Mouse (Mus musculus) cerebellum, postnatal 25 days (tissue): ENCODE results near the gene Marveld2.

Experiments used
- DNase-seq, 2 experiments: peaks; one replicate each; pipeline ENCODE4 v3.0.0; 2021; ENCODE audit warnings: mixed read lengths in 2 of 2

The Marveld2 gene

DNA sequence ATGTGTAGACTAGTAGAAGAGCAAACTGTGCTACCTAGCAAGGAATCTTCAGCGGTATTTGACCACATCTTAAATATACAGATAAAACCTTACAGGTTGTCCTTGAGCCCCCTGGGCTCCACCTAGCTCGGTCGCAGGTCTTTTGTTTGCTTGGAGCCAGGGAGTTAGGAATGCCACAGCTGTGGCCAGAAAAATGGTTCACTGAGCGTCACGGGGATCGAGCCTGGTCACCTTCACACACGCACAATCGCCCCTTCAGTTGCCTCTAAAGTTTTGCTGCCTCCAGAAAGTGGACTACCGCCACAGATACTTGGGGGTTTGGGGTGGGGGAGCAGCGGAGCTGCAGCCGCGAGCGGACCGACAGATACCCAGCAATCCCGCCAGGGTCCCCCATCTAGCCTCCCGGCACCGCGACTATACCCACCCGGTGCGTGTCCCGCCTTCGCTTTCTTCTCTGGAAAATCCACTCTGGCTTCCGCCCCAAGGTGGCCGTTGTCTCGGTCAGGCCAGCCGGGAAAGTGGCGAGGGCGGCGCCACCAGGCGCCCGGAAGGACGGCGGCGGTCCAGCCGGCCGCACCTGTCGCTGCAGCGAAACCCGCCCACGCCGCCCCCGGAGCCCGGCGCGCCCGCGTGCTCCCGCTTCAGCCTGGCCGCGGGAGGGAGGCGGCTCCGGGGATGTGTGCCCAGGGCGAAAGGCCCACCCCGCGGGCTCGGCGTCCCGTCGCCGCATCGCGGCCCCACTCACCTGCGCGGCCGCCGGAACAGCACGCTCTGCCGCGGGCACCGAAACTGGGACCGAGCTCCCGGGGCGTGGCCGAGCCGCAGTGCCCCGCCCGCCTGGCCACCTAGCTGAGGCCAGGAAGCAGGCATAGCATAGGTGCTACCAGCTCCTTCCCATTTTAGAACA lies at the start of gene Marveld2:
Gene Marveld2 (minus strand): TSS at position 791 of the 907 bp plus-strand sequence.
- peak; percentile 92 for DNase-seq

DNA sequence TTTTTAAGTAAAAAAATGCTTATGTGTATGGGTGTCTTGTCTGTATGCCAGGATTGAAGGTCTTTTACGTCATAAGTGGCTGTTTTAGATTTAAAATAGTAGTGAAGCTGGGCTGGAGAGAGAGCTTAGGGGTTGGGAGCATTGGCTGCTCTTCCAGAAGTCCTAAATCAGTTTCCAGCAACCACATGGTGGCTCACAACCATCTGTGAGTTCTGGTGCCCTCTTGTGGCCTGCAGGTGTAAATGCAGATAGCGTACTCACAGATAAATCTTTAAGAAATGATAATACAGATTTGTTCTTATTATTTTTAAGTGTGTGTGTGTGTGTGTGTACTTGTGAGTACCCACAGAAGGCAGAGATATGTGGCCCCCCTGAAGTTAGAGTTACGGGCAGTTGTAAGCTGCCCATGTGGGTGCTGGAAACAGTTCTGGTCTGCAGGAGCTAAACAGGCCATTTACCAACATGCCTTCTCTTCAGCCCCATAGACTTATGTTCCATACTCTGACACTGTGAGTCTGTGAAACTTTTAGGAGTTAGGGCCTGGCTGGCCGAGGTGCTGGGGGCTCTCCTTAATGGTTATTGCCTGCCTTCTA lies 43.2 kb upstream of the Marveld2 start:
- peak; percentile 50 to 74 for DNase-seq

- no peak for DNase-seq
Observed at GRCm38 (mm10) chr13:100658091-100658490, 41.3 kb upstream of the Marveld2 start.

- DNase-seq, result no peak
Observed at GRCm38 (mm10) chr13:100651439-100652186, 34.8 kb upstream of the Marveld2 start, which contains the start of gene Taf9. Gene Taf9 (plus strand): TSS chr13:100651579.

- DNase-seq, result peak; percentile 99
Observed at GRCm38 (mm10) chr13:100650550-100651438, 34.0 kb upstream of the Marveld2 start, which contains the start of the genes Ak6 and Rad17. Gene Ak6 (plus strand): TSS chr13:100650979. Gene Rad17 (minus strand): TSS chr13:100651051.

DNA sequence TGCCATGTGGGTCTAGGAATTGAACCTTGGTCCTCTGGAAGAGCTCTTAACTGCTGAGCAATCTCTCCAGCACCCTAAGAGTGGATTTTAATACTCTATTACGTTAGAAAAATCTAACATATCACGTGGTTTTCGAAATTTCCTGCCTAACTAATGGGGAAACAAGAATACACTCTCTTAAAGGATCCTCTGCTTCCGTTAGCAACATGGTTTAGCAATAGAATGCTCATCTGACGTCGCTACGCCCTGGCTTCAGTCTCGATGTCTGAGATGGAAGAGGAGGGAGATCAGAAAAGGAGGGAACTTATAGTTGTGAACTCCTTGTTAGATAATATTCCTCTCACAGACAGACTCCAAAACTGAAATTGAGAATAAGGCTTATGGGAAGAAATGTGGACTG lies 31.5 kb upstream of the Marveld2 start:
- DNase-seq, result no peak

DNA sequence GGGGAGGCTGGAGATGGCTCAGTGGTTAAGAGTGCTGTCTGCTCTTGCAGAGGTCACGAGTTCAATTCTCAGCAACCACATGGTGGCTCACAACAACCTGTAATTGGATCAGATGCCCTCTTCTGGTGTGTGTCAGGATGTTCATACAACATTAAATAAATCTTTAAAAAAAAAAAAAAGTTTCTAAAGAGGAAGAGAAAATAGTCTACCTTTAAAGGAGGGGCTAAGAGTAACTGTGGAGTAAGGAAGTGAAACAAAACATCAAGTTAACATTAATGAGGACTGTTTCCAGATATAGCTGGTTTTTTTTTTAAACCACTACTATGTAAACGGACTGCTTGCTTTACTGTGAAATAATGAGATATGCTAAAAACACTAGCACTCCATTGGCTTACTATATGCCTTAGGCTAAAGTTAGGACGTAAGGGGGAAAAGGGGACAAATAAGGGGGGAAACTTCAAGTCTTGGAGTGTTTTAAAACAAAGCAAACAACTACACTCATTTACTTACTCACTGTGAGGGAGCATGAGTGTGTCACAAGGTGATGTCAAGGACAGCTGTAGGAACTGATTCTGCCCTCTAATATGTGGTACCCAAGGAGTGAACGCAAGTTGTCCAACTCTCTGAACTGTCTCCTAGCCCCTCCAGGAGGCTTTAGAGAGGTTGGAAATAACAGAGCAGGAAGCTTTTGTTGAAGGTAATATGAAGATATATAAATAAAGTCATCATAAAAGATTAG lies 25.9 kb upstream of the Marveld2 start:
- no peak for DNase-seq

DNA sequence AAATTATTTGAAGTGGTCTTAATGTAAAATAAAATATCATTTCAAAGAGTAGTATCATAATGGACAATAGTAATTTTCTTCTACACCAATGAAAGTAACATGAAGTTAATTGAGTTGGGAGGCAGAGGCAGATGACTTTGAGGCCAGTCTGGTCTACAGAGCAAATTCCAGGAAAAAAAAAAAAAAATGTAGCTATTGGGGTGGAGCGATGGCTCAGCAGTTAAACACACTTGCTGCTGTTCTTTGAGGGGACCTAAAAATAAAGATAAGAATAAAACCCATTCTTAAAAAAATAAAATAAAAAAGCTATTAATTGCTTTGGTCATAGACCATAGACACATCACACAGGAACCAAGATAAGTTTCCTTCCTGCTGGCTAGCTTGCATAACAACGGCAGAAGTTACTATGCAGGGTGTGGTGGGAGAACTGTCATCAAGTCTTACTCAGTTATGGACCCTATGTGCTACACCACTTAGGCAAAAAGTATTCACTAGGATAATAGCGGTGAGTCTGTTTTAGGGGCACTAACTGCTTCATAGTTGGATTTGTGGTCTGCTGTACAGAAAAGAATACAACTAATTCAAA lies 17.4 kb upstream of the Marveld2 start:
- no peak for DNase-seq

- no peak for DNase-seq
Observed at GRCm38 (mm10) chr13:100622241-100622640, 5.5 kb upstream of the Marveld2 start.

GRCm38 (mm10) chr13:100617583-100617982 lies 812 bp upstream of the Marveld2 start:
- peak; percentile 57 to 63 for DNase-seq

DNA sequence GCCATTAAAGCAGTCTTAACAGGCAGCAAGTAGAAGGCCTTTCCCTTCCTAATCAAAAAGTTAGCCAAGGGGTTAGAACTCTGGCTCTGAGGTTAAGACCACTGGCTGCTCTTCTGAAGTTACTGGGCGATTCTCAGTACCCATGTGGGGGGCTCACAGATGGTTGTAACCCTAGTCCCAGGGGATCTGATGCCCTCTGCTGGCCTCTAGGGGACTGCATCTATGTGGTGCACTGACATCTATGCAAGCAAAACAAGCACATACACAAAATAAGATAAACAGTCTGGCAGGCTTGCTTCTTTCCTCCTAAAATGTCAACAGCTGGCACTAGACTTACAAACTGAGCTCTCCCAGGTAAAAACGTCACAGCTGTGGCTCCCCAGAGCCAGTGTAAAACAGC lies 3.9 kb downstream of the Marveld2 start:
- DNase-seq, result peak in 1 of 2 experiments; percentile 26

GRCm38 (mm10) chr13:100612251-100612650 lies 4.5 kb downstream of the Marveld2 start:
- peak; percentile 58 to 71 for DNase-seq

GRCm38 (mm10) chr13:100611266-100611665 lies 5.5 kb downstream of the Marveld2 start:
- no peak for DNase-seq

- no peak for DNase-seq
Observed at GRCm38 (mm10) chr13:100607756-100608155, 9.0 kb downstream of the Marveld2 start.

DNA sequence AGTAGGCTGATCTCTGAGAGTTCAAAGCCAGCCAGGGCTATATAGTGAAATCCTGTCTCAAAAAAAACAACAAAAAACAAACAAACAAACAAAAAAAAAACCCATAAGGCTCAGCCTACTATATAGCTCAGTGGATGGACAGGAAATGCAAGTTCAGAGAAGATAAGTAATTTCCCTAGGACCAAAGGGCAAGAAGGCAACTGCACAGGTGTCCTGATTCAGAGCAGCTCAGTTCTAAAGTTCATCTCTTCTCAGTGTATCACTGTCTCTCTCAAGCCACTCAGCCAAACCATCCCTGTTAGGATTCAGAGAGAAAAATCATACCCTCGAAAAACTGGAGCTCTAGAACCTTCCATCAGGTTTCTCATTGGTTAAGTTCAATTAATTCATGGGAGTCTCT lies 10.9 kb downstream of the Marveld2 start:
- DNase-seq, result no peak

GRCm38 (mm10) chr13:100603738-100604095 lies 13.1 kb downstream of the Marveld2 start:
- DNase-seq, result no peak

DNA sequence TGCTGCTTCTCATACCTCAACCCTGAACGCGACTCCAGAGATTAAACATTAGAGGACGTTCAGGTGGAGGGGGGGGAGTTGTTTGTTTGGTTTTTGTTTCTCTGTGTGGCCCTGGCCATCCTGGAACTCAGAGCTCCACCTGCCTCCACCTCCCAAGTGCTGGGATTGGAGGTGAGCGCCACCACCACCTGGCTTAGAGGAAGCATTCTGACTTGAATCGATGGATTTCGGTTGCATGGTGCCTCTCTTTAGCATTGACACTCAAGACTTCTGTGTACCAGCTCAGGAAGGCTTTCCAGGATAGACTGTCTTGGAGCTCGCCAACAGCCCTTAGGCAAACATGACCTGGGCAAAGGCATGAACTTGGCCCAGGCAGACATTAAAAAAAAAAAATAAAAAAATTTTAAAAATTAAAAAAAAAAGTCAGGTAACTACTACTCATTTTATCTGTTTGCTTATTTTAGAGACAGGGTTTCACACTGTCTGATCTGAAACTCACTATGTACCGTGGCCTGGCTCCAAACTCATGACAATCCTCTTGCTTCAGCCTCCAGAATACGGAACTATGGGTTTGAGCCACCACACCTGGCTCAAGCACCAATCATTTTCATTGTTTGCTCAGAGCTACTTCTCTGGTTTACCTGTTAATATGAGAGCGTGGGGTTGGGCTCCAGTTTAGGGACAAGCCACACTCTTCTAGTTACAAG lies 13.6 kb downstream of the Marveld2 start:
- no peak for DNase-seq

DNA sequence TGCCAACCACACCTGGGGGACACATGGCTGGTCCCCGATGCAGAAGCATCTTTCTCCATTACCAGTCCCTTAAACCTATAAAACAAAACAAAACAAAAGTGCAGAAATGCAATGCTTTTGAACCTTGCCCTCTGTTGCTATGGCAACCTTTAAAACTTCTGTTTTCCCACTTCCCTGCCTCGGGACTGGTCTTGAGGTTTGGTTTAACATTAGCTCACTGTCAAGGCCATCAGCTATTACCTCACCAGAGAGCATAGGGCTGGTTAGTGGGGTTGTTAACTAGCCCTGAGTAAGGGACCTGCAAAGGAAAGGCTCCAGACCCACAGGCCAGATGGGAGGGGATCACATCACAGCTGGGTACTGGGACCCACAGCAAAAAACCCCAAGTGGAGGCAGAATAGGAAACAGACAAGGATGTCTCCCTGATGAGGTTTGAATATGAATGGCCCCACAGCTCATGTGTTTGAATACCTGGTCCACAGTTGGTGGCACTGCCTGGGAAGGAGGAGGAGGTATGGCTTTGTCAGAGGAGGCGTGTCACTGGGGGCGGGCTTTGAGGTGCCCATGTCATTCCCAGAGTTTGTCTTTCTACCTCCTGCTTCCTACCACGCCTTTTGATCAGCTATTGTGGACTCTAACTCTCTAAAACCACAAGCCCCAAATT lies 14.4 kb downstream of the Marveld2 start:
- DNase-seq, result no peak

DNA sequence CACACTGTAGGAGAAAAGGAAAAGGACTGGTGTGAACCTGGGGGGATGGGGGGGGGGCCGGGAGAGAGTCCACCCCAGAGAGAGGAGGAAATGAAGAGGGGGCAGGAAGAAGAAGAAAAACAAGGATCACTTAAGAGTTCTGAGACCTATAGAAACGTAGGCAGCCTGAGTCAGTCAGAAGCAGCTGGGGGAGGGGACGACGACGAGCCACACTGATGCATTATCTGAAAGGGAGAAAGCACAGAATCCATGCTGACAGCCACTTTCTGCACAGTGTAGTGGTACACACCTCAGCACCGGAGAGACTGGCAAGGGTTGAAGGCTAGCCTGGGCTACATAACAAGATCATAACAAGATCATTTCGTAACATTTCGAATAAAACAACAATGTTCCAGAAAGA lies 15.7 kb downstream of the Marveld2 start:
- DNase-seq, result no peak

- no peak for DNase-seq
Observed at GRCm38 (mm10) chr13:100600317-100600716, 16.5 kb downstream of the Marveld2 start.
